Mouse (Mus musculus) neural tube, embryonic 11.5 days (tissue): ENCODE data around the gene Mmel1. TPM values are rescaled to one million over a fixed set of nuclear protein-coding genes. Genes with fewer than 3 reads are reported as not detected.

Experiments used
- ATAC-seq: fragments of 200-750 bp; cut with Nextera tagmentation; 2 replicates; pipeline ENCODE4 v1.8.0; 2017; ENCODE audit warnings: moderate number of reproducible peaks, mild to moderate bottlenecking, moderate TSS enrichment, moderate library complexity; ENCODE audit not compliant: insufficient read depth, low FRiP score, low TSS enrichment
- DNase-seq: peaks from one replicate; pipeline ENCODE4 v3.0.0-alpha.2; 2015; ENCODE audit warnings: low spot score
- H3K27ac ChIP-seq: fragments of 300-500 bp; sonication (generic); 2 replicates; pipeline ENCODE4 v1.5.1; 2014; ENCODE audit warnings: low read depth, mild to moderate bottlenecking, low read length
- H3K27me3 ChIP-seq: fragments of 300-500 bp; sonication (generic); 2 replicates; pipeline ENCODE4 v1.6.1; 2014; ENCODE audit warnings: mild to moderate bottlenecking, low read length, mixed read lengths; ENCODE audit not compliant: control insufficient read depth, insufficient read depth
- H3K36me3 ChIP-seq: fragments of 300-500 bp; sonication (generic); 2 replicates; pipeline ENCODE4 v1.6.1; 2014; ENCODE audit warnings: mild to moderate bottlenecking, low read length, moderate library complexity, mixed read lengths; ENCODE audit not compliant: control insufficient read depth, insufficient read depth
- H3K4me1 ChIP-seq: fragments of 300-500 bp; sonication (generic); 2 replicates; pipeline ENCODE4 v1.6.1; 2014; ENCODE audit warnings: low read length, mixed read lengths; ENCODE audit not compliant: control insufficient read depth, insufficient read depth
- H3K4me2 ChIP-seq: fragments of 300-500 bp; sonication (generic); 2 replicates; pipeline ENCODE4 v1.6.1; 2014; ENCODE audit warnings: low read depth, mild to moderate bottlenecking, moderate library complexity
- H3K4me3 ChIP-seq: fragments of 300-500 bp; sonication (generic); 2 replicates; pipeline ENCODE4 v1.5.1; 2014; ENCODE audit warnings: low read depth, low read length
- H3K9ac ChIP-seq: fragments of 300-500 bp; sonication (generic); 2 replicates; pipeline ENCODE4 v1.6.1; 2014; ENCODE audit warnings: mild to moderate bottlenecking, low read length
- H3K9me3 ChIP-seq: fragments of 300-500 bp; sonication (generic); 2 replicates; pipeline ENCODE4 v1.6.1; 2016; ENCODE audit warnings: low read length; ENCODE audit not compliant: control insufficient read depth
- WGBS: fragments of 180-500 bp; shearing (Covaris S2); extraction: QIAGEN DNeasy Blood & Tissue Kit; methylation state at CpG from one replicate; pipeline ENCODE4 v1.1.7; 2014; 5-methylcytosine and 5-hydroxymethylcytosine counted together
- polyA plus RNA-seq: library from polyadenylated mRNA; unstranded; fragments of >200 nt; fragmentation: Nextera tagmentation; extraction: Ambion mirVana; gene quantifications from 2 replicates; pipeline ENCODE4 v1.2.1, GENCODE M21; 2014

Gene Mmel1
- polyA plus RNA-seq, 1 experiment from 2014 or later, result 0.50 TPM

DNA sequence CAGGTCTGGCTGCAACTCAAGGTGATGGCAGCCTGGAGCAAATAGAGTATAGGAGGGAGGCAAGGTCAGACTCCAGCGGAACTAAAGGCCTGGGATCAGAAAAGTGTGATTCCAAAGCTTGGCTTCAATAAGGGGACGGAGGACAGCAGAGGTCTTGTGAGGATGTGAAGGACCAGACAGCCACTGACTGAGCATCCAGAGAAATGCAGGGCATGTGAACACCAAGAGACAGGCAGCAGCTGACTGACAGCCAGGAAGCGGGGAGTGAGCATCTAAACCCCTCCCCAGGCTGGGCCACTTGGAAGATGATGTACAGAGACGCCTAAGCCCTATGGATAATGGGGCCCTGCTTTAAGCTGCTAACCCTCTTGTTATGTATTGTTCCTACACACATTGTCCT lies 1.3 kb downstream of the Mmel1 start:
- no peak overlapping the region for H3K4me3 ChIP-seq
- no peak for ATAC-seq

DNA sequence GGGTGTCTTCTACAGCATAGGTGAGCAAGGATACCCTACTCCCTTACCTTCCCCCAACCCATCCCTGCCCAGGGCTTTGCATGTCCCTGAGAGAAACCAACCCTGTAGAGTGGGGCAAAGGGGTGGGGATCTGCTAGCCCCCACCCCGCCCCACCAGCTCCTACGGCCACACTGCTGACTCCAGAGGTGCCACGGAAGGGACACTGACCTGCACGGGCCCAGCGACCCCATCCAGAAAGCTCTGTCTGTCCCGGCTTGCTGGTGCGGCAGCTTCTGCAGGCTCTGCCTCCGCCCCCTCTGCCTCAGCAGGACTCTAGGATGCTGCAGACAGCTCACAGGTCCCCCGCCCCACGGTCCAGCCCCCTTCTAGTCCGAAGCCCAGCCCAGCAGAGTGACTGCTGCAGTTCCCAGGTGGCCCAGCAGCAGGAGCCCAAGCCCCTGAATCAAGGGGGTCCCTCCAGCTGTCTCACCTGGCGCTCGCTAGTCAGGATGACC lies 2.4 kb downstream of the Mmel1 start:
- H3K4me1 ChIP-seq, result no peaks in the 10 kb centered on the region
- DNase-seq (peak; percentile 54), ATAC-seq (no peak)
- H3K4me2 ChIP-seq, result peak overlapping the region; percentile 3; the same call in 1 of the 2 replicates
- H3K4me3 ChIP-seq, result no peak overlapping the region
- no peaks in the 10 kb centered on the region for H3K9me3 ChIP-seq
- no peak overlapping the region for H3K9ac ChIP-seq
- H3K36me3 ChIP-seq, result no peaks in the 10 kb centered on the region
- 2% methylated on average over 13 of the region's 13 CpGs for WGBS
- H3K27me3 ChIP-seq, result 0 out of 2 replicates have a peak, but pooled peaks cover 4% of the 10 kb centered on the region
- H3K27ac ChIP-seq, result no peak overlapping the region

More for the DNA sequence above, 1.3 kb downstream of the Mmel1 start:
- no peak overlapping the region for H3K4me2 ChIP-seq
- H3K4me1 ChIP-seq, result no peaks in the 10 kb centered on the region
- H3K27ac ChIP-seq, result no peak overlapping the region
- H3K27me3 ChIP-seq, result 0 out of 2 replicates have a peak, but pooled peaks cover 4% of the 10 kb centered on the region
- H3K9me3 ChIP-seq, result no peaks in the 10 kb centered on the region
- WGBS, result 79% methylated on average over 4 of the region's 4 CpGs
- no peak overlapping the region for H3K9ac ChIP-seq
- DNase-seq, result no peak
- H3K36me3 ChIP-seq, result no peaks in the 10 kb centered on the region

DNA sequence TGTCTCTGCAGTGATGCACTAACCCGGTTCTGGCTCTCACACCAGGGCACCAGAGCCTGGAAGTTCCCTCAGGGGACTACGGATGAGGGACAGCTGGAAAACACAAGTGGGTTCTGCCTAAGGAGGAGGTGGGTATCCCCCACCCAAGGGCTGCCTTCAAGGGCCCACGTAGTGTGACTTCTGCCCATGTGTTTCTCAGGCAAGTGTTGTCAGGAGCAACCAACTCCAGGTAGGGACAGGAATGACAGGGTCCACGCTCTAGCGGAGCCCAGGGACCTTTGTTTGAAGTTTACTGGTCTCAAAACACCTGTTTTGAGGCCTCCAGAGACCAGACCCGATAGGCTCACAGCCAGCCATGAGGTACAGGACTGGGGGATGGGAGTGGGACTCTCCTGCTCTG lies 3.8 kb downstream of the Mmel1 start:
- H3K4me3 ChIP-seq, result no peak overlapping the region
- H3K4me1 ChIP-seq, result no peaks in the 10 kb centered on the region
- H3K9me3 ChIP-seq, result no peaks in the 10 kb centered on the region
- no peak overlapping the region for H3K9ac ChIP-seq
- H3K27me3 ChIP-seq, result 0 out of 2 replicates have a peak, but pooled peaks cover 4% of the 10 kb centered on the region
- no peak overlapping the region for H3K27ac ChIP-seq
- DNase-seq, result no peak
- 74% methylated on average over 6 of the region's 6 CpGs for WGBS
- no peak overlapping the region for H3K4me2 ChIP-seq
- H3K36me3 ChIP-seq, result no peaks in the 10 kb centered on the region
- no peak for ATAC-seq

DNA sequence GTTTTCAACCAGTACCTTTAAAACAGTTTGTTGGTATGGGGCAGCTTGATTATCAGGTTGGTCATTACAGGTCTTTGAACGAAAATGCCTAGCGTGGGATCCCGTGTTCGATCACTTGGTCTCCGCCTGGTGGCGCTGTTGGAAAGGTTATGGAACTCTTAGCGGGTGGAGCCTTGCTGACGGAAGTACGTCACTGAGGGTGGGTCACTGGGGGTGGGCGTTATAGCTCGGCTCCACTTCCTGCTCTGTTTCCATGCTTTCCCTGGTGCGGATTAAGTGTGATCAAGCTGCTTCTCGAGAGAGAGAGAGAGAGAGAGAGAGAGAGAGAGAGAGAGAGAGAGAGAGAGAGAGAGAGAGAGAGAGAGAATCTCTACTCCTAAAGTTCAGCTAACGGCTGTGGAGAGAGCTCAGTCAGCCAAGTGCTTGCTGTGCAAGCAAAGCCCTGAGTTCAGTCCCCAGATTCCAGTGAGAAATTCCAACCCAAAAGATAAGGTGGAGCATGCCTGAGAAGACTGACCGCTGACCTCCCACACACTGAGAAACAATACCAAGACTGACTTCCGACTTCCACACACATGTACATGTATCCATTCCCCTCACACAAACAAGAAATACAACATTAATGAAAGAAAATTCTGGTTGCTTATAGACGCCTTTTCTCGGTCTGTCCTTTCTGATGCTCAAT lies 8.6 kb downstream of the Mmel1 start:
- 12% methylated on average over 18 of the region's 18 CpGs for WGBS
- Histone ChIP-seq H3K4me2 (peak overlapping the region; percentile 50), H3K4me1 (no peaks in the 10 kb centered on the region), H3K9me3 (no peaks in the 10 kb centered on the region), H3K9ac (peak overlapping the region; percentile 54), H3K36me3 (no peaks in the 10 kb centered on the region), H3K4me3 (peak overlapping the region; percentile 32), H3K27ac (no peak overlapping the region), H3K27me3 (no peaks in the 10 kb centered on the region)
- DNase-seq (peak; percentile 94), ATAC-seq (peak; percentile 96)

DNA sequence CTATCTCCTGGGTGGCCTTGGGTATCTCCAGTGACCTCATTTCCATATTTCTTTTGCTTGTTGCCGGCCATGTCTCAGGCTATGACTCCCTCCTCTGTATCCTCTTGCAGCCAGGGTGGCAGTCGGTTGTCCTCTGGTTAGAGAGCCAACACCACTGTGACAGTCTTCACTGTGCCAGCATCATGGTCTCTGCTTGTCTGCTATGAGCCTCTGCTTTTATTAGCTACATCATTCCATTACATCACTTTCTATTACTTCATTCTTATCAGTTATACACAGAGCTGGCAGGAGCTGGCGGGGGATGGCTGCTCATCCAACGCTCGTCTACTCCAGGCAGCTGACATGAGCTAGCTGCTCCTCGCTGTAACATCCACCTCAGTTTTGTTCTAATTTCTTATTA lies 11.3 kb downstream of the Mmel1 start:
- no peak for ATAC-seq
- H3K4me3 ChIP-seq, result no peak overlapping the region
- DNase-seq, result no peak
- H3K9ac ChIP-seq, result no peak overlapping the region
- WGBS, result 84% methylated on average over 6 of the region's 6 CpGs
- no peaks in the 10 kb centered on the region for H3K27me3 ChIP-seq
- no peak overlapping the region for H3K27ac ChIP-seq
- H3K4me1 ChIP-seq, result no peaks in the 10 kb centered on the region
- no peaks in the 10 kb centered on the region for H3K36me3 ChIP-seq
- H3K9me3 ChIP-seq, result no peaks in the 10 kb centered on the region
- H3K4me2 ChIP-seq, result no peak overlapping the region

DNA sequence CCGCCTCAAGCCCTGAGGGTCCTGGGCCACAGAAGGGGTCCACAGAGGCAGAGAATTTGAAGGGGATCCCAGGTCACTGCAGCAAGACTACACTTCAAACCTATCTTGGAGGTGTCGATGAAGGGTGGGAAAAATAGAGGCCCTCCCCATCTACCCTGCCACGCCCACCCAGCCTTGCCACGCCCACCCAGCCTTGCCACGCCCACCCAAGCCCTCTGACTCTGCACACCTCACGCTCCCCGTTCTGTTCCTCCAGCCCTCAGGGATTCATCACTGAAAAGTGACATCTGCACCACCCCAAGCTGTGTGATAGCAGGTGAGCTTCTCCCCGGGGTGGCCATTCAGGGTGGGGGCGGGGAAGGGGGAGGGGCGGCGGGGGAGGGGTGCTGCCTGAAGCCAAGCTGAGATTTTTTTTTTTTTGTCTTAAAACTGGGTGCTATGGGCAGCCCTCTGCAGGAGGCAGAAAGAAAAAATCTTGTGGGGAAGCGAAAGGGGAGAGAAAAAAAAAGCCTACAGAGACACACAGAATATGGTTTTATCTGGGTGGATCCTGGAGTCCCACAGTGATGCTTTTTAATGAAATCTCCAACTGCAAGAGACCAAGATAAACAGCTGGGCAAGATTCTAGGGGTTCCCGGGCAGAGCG lies 12.8 kb downstream of the Mmel1 start:
- no peaks in the 10 kb centered on the region for H3K36me3 ChIP-seq
- H3K9ac ChIP-seq, result no peak overlapping the region
- no peak overlapping the region for H3K4me3 ChIP-seq
- H3K9me3 ChIP-seq, result no peaks in the 10 kb centered on the region
- H3K27ac ChIP-seq, result no peak overlapping the region
- WGBS, result 26% methylated on average over 14 of the region's 14 CpGs
- H3K4me2 ChIP-seq, result no peak overlapping the region
- no peaks in the 10 kb centered on the region for H3K27me3 ChIP-seq
- ATAC-seq (no peak), DNase-seq (no peak)
- H3K4me1 ChIP-seq, result no peaks in the 10 kb centered on the region

DNA sequence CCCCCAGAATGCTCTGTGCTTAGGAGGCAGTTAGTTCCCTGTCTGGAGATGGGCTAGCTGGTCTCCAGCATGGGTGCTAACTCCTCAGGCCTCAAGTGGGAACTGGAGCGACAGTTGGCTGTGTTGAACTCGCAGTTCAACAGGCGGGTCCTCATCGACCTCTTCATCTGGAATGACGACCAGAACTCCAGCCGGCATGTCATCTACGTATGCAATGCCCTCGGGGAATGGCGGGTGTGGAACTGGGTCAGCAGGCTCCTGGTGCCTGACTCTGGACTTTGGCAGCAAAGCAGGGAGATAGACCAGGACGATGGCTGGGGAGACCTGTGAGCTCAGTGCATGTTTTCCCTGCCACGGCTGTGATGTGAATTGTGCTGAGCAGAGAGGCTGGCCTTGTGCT lies 16.0 kb downstream of the Mmel1 start:
- Histone ChIP-seq H3K27ac (no peak overlapping the region), H3K4me1 (no peaks in the 10 kb centered on the region), H3K27me3 (no peaks in the 10 kb centered on the region), H3K4me2 (no peak overlapping the region), H3K36me3 (no peaks in the 10 kb centered on the region), H3K9ac (no peak overlapping the region), H3K4me3 (no peak overlapping the region), H3K9me3 (no peaks in the 10 kb centered on the region)
- 84% methylated on average over 11 of the region's 11 CpGs for WGBS
- DNase-seq (no peak), ATAC-seq (no peak)

DNA sequence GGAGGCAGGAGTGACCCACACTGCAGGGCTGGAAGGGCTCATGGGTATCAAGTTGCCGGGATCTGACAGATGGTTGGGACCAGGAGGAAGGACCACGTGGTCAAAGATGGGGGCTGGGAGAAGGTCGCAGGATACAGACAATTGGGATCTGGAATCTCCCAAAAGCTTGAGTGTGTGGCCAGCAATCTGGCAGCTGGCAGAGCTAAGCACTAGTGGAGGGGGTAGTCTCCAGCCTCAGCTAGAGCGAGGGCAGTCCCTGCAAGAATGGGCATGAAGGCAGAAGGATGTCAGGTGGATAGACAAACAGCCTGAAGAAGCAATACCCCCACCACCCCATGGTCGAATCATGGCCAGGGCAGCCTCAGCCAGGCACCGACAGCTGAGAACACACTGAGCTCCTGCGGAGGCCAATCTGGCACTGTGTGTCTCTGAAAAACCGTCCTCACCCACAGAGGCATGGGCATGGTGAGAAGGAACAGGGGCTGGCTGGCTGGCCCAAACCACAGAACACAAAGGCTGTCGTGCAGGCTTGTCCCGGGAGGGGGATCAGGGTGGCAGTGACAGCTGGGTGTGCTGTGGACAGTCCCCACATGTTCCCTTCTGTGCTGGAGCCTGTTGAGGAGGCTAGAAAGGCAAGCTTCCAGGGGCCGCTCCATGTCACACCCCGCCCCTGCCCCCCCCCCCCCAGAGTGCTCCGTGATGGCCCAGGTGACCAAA lies 17.6 kb downstream of the Mmel1 start:
- no peak for ATAC-seq
- no peaks in the 10 kb centered on the region for H3K27me3 ChIP-seq
- no peak for DNase-seq
- no peaks in the 10 kb centered on the region for H3K4me1 ChIP-seq
- no peaks in the 10 kb centered on the region for H3K36me3 ChIP-seq
- 71% methylated on average over 13 of the region's 13 CpGs for WGBS
- H3K27ac ChIP-seq, result no peak overlapping the region
- no peaks in the 10 kb centered on the region for H3K9me3 ChIP-seq
- no peak overlapping the region for H3K4me2 ChIP-seq
- H3K9ac ChIP-seq, result no peak overlapping the region
- H3K4me3 ChIP-seq, result no peak overlapping the region
